Mouse (Mus musculus) midbrain, embryonic 13.5 days (tissue): ENCODE measurements around the gene Zfp37. TPM values are rescaled to one million over a fixed set of nuclear protein-coding genes. Genes with fewer than 3 reads are reported as not detected.
A peak's percentile ranks its signal among the peaks of the same experiment; 100 is the strongest.
"Not testable (repeated sequence)": the region's sequence is repeated elsewhere in the genome, so short reads cannot be mapped to it uniquely, and the experiment has no call there.

Experiments
- ATAC-seq: fragments of 200-750 bp; cut with Nextera tagmentation; 2 replicates; pipeline ENCODE4 v1.8.0; 2017; ENCODE audit warnings: mild to moderate bottlenecking, moderate TSS enrichment, moderate library complexity
- H3K27ac ChIP-seq: fragments of 300-500 bp; sonication (generic); 2 replicates; pipeline ENCODE4 v1.5.1; 2015; ENCODE audit warnings: inconsistent platforms, mild to moderate bottlenecking, moderate library complexity
- H3K27me3 ChIP-seq: fragments of 300-500 bp; sonication (generic); 2 replicates; pipeline ENCODE4 v1.6.1; 2015; ENCODE audit warnings: mild to moderate bottlenecking, inconsistent platforms
- H3K36me3 ChIP-seq: fragments of 300-500 bp; sonication (generic); 2 replicates; pipeline ENCODE4 v1.6.1; 2015; ENCODE audit warnings: mild to moderate bottlenecking, inconsistent platforms
- H3K4me1 ChIP-seq: fragments of 300-500 bp; sonication (generic); replicated peaks from 2 replicates; pipeline ENCODE4 v1.6.1; 2015; ENCODE audit warnings: inconsistent platforms
- H3K4me2 ChIP-seq: fragments of 300-500 bp; sonication (generic); replicated peaks from 2 replicates; pipeline ENCODE4 v1.6.1; 2015; ENCODE audit warnings: moderate library complexity, mild to moderate bottlenecking, inconsistent platforms
- H3K4me3 ChIP-seq: fragments of 300-500 bp; sonication (generic); replicated peaks from 2 replicates; pipeline ENCODE4 v1.5.1; 2015; ENCODE audit warnings: mild to moderate bottlenecking, inconsistent platforms
- H3K9ac ChIP-seq: fragments of 300-500 bp; sonication (generic); replicated peaks from 2 replicates; pipeline ENCODE4 v1.6.1; 2015; ENCODE audit warnings: mild to moderate bottlenecking, inconsistent platforms
- H3K9me3 ChIP-seq: fragments of 300-500 bp; sonication (generic); 2 replicates; pipeline ENCODE4 v1.6.1; 2016; ENCODE audit warnings: mild to moderate bottlenecking, inconsistent platforms
- WGBS: fragments of 180-500 bp; shearing (Covaris S2); methylation state at CpG from one replicate; pipeline ENCODE4 v1.1.7; 2015; 5-methylcytosine and 5-hydroxymethylcytosine counted together
- polyA plus RNA-seq: library from polyadenylated mRNA; unstranded; fragments of >200 nt; fragmentation: Nextera tagmentation; extraction: Ambion mirVana; gene quantifications from 2 replicates; pipeline ENCODE4 v1.2.1, GENCODE M21; 2015

The Zfp37 gene
- polyA plus RNA-seq, 1 experiment from 2014 or later: 28.1 TPM

DNA sequence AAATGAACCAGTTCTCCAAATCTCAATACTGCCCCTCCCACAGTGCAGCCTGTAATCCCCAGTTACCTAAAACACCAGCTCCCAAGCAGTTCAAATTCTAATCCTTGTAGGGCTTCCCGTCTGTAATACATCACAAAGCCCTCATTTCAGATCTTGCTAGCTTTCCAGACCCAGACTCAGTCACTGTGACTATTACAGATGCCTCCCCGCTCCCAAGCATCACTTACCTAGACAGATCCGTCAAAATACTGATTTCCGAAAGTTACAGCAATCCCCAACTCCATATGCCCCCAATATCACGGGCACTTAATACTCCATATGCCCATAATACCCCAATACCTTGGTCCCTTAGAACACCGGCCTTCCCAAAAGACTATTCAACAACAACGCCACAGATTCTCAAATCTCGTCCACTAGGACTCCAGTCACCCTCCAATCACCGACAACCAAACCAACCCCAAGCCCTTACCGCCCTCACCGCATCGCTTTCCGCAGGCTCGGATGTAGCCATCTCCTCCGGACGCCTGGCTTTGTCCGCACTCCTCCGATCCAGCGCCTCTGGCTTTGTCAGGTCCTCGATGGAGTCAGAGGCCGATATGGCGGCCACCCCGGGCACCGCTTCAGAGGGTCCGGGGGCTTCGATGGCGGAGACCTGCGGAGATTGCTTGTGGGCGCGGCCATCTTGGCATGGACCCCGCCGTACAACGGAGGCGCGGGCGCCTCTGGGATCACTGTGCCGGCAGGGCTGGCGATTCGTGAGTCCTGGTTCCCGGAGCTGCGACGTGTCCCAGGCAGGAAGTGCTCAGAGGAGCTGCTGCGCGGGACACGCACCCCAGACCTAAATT is 22.8 kb downstream of the Zfp37 start:
- under 1% methylated on average over 45 of the region's 45 CpGs for WGBS
- peak overlapping the region; percentile 97 for H3K27ac ChIP-seq
- ATAC-seq: peak; percentile 98

DNA sequence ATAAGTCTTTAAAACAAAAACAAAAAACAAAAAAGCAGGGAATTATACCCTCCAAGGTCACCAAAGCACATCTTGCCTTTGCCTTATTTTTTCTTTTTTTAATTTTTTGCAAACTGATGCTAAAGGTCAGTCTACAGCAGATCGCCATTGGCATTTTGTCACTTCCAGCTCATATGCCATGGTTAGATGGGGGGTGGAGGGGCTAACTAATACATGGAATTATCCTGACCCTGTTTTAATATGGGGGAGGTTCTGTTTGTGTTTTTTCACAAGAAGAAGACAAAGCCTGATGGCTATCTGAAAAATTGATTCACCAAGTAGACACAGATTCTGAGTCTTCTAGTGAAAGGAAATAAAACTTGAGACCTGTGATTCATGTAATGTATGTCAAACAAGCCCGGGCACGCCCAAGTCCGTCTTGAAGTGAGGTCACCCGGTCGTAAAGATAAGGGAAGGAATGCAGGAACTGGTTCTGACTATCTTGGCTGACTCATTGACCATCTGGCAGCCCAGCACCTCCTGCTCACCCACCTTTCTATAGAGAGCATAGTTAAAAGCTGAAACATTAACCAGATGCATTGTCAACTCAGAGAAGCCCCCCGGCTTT is 30.8 kb downstream of the Zfp37 start:
- 97% methylated on average over 7 of the region's 7 CpGs for WGBS
- Histone ChIP-seq H3K9ac (no peak overlapping the region), H3K4me1 (no peaks in the 10 kb centered on the region), H3K9me3 (peaks cover 25% of the 10 kb centered on the region), H3K4me3 (no peak overlapping the region), H3K27ac (no peak overlapping the region), H3K36me3 (peaks cover 90% of the 10 kb centered on the region), H3K4me2 (no peak overlapping the region), H3K27me3 (no peaks in the 10 kb centered on the region)
- ATAC-seq: no peak

More for the DNA sequence above, 22.8 kb downstream of the Zfp37 start:
- H3K4me3 ChIP-seq: peak overlapping the region; percentile 72
- H3K4me1 ChIP-seq: peaks cover 18% of the 10 kb centered on the region
- H3K9me3 ChIP-seq: 0 out of 2 replicates have a peak, but pooled peaks cover 12% of the 10 kb centered on the region
- peak overlapping the region; percentile 69 for H3K4me2 ChIP-seq
- no peaks in the 10 kb centered on the region for H3K27me3 ChIP-seq
- H3K36me3 ChIP-seq: peaks cover 26% of the 10 kb centered on the region
- peak overlapping the region; percentile 84 for H3K9ac ChIP-seq

DNA sequence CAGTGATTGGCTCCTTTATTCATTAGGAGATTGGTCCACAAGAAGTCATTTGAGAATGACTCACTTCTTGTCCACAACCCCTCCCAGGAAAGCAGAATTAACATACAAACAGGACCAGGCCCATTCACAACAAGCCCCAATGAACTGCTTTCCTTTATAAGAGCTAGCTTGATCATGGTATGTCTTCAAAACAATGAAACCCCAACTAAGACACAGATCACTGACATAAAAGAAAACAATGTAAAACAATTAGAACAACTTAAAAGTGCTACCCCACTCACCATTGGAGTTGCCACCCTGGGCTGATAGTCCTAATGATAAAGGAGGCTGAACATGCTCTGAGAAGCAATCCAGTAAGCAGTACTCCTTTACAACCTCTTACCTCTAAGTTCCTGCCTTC is 42.1 kb downstream of the Zfp37 start:
- H3K9me3 ChIP-seq: peaks cover 58% of the 10 kb centered on the region
- no peak overlapping the region for H3K4me3 ChIP-seq
- no peaks in the 10 kb centered on the region for H3K4me1 ChIP-seq
- ATAC-seq: no peak
- no peaks in the 10 kb centered on the region for H3K27me3 ChIP-seq
- no peak overlapping the region for H3K4me2 ChIP-seq
- peaks cover 62% of the 10 kb centered on the region for H3K36me3 ChIP-seq
- no peak overlapping the region for H3K9ac ChIP-seq
- no peak overlapping the region for H3K27ac ChIP-seq

DNA sequence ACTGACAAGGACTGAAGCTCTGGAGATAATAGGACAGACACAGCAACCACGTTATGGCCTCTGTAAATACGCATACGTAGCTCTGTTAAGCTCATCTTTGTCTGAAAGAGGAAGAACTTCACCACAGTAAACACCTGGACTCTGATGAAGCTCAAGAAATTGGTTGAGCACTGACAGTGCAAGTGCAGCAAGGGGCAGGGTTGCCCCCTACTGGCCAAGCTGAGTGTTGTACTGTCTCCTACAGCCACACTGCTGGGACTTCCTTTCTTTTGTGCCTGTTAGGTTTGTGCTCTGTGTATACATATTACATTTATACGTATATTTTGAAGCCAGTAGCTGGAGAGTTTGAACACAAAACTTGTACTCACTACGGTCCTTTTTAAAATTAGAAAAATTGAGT is 53.6 kb downstream of the Zfp37 start:
- 49% methylated on average over 5 of the region's 5 CpGs for whole genome bisulfite sequencing
- no peaks in the 10 kb centered on the region for H3K36me3 ChIP-seq
- no peak overlapping the region for H3K4me2 ChIP-seq
- no peak overlapping the region for H3K27ac ChIP-seq
- H3K9me3 ChIP-seq: no peaks in the 10 kb centered on the region
- H3K4me3 ChIP-seq: no peak overlapping the region
- H3K9ac ChIP-seq: no peak overlapping the region
- no peaks in the 10 kb centered on the region for H3K4me1 ChIP-seq
- no peaks in the 10 kb centered on the region for H3K27me3 ChIP-seq
- ATAC-seq: no peak

DNA sequence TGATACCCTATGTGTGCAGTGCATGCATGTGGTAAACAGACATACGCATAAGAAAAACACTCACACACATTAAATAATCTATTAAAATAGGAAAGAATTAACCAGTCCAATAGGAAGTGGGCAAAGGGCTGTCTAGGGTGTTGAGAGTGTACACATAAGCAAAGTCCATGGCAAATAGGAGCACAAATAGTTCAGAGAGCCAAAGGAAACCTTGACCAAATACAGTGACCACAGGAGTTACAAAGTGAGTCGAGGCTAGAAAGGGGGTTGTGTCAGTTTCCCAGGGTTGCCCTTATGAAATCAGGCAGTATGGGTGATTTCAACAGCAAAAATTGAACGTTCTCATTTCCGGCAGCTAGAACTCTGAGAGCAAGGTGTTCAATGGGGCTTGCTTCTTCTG is 56.4 kb downstream of the Zfp37 start:
- H3K4me1 ChIP-seq: no peaks in the 10 kb centered on the region
- no peak overlapping the region for H3K27ac ChIP-seq
- H3K27me3 ChIP-seq: no peaks in the 10 kb centered on the region
- no peaks in the 10 kb centered on the region for H3K9me3 ChIP-seq
- no peak overlapping the region for H3K4me3 ChIP-seq
- 91% methylated on average over 4 of the region's 4 CpGs for WGBS
- H3K4me2 ChIP-seq: no peak overlapping the region
- H3K9ac ChIP-seq: no peak overlapping the region
- no peaks in the 10 kb centered on the region for H3K36me3 ChIP-seq
- no peak for ATAC-seq

DNA sequence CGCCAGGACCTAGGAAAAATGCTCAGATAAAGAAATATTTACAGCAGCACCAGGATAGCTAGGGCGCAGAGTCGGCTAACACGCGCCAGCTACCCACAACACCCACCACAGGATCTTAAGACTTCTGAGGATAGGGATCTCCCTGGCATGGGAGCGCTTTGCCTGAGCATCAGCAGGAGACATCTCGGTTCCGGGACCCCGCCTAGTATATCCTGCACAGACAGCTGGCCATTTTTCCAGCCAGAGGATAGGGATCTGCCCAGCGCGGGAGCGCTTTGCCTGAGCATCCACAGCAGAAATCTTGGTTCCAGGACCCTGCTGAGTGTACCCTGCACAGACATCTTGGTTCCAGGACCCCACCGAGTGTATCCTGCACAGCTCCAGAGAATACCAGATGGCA is 63.2 kb downstream of the Zfp37 start:
- H3K36me3 ChIP-seq, H3K9ac ChIP-seq, H3K27ac ChIP-seq, H3K4me3 ChIP-seq, H3K9me3 ChIP-seq, ATAC-seq, H3K27me3 ChIP-seq, H3K4me1 ChIP-seq, H3K4me2 ChIP-seq: not testable (repeated sequence)
- WGBS: 94% methylated on average over 13 of the region's 13 CpGs

DNA sequence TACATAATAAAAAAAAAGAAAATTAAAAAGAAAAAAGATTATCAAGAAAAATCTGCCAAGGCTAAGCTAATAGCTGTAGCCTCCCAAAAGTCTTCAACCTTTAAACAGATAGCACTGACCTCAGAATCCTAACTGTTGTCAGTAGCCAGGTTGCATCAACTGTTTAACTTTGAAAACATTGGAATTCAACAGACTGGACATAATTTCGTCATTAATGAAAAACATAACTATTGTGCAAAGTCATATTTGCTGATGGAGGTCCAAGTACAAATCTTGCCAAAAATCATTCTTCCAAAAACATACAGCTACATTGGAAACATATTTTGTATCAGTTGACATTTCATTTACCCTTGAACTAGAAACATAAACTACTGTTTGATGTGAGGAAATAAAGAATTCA is 72.4 kb downstream of the Zfp37 start:
- no peak overlapping the region for H3K4me2 ChIP-seq
- no peak overlapping the region for H3K9ac ChIP-seq
- no peak overlapping the region for H3K27ac ChIP-seq
- H3K27me3 ChIP-seq: no peaks in the 10 kb centered on the region
- H3K9me3 ChIP-seq: no peaks in the 10 kb centered on the region
- WGBS: 64% methylated on average over 1 of the region's 1 CpGs
- H3K36me3 ChIP-seq: no peaks in the 10 kb centered on the region
- H3K4me1 ChIP-seq: no peaks in the 10 kb centered on the region
- no peak for ATAC-seq
- no peak overlapping the region for H3K4me3 ChIP-seq

- Histone ChIP-seq H3K36me3 (no peaks in the 10 kb centered on the region), H3K9ac (no peak within 1 kb of the TSS), H3K4me3 (no peak within 1 kb of the TSS), H3K27me3 (no peaks in the 10 kb centered on the region), H3K9me3 (no peaks in the 10 kb centered on the region), H3K4me1 (no peaks in the 10 kb centered on the region), H3K27ac (no peak within 1 kb of the TSS), H3K4me2 (no peak within 1 kb of the TSS)
- WGBS: 81% methylated on average over 2 of the region's 2 CpGs
- no peak for ATAC-seq
Observed at GRCm38 (mm10) chr4:62150811-62151210, 80.0 kb downstream of the Zfp37 start, which contains the start of gene Mup21. TSS of gene Mup21 (minus strand) at chr4:62150863.

Other genes starting within 250 kb of the Zfp37 start
- not detected in 2 replicates for gene Mup20, start 176.9 kb downstream of the Zfp37 start, polyA plus RNA-seq
- gene Mup3, start 143.7 kb downstream of the Zfp37 start, polyA plus RNA-seq: not detected in 2 replicates
- gene Mup21, start 80.2 kb downstream of the Zfp37 start, polyA plus RNA-seq: not detected in 2 replicates
- 11.4 and 12.5 TPM in 2 replicates for gene Slc31a2, start 31.5 kb upstream of the Zfp37 start, polyA plus RNA-seq
- 23.6 and 24.0 TPM in 2 replicates for gene Fkbp15, start 129.5 kb upstream of the Zfp37 start, polyA plus RNA-seq
- gene Slc31a1, start 129.7 kb upstream of the Zfp37 start, polyA plus RNA-seq: 37.9 and 38.2 TPM in 2 replicates
- gene Cdc26, start 177.6 kb upstream of the Zfp37 start, polyA plus RNA-seq: 116 and 120 TPM in 2 replicates
- gene Prpf4, start 177.8 kb upstream of the Zfp37 start, polyA plus RNA-seq: 18.4 and 19.1 TPM in 2 replicates
- 0.11 and 0.23 TPM in 2 replicates for gene Rnf183, start 204.2 kb upstream of the Zfp37 start, polyA plus RNA-seq
- 9.6 and 10.8 TPM in 2 replicates for gene Wdr31, start 239.8 kb upstream of the Zfp37 start, polyA plus RNA-seq
- gene Bspry, start 249.0 kb upstream of the Zfp37 start, polyA plus RNA-seq: 0.44 and 0.86 TPM in 2 replicates